Mouse (Mus musculus) CD8-positive naive resting alpha-beta T cell, adult 2 months (primary cell): ENCODE results near the gene Acap2.

ENCODE experiments used
- DNase-seq, 2 experiments: peaks; one replicate each; pipeline ENCODE4 v3.0.0; 2022; ENCODE audit warnings: low read depth in 2 of 2, low spot score in 2 of 2

Gene Acap2

GRCm38 (mm10) chr16:31205726-31206125 lies 4.7 kb upstream of the Acap2 start:
- no peak for DNase-seq

DNA sequence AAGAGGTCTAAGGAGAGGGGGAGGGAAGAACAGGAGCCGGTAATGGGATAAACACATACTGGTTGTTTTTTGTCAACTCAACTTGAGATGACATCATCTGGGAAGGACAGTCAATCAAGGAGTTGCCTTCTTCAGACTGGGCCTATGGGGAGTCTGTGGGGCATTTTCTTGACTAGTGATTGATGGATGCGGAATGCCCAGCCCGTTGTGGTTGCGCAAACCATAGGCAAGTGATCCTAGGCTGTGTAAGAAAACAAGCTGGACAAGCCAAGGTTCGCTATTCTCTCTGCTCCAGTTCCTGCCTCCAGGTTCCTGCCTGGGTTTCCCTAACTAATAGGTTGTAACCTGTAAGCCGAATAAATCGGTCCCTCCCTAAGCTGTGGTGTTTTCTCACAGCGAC lies 4.1 kb upstream of the Acap2 start:
- no peak for DNase-seq

DNA sequence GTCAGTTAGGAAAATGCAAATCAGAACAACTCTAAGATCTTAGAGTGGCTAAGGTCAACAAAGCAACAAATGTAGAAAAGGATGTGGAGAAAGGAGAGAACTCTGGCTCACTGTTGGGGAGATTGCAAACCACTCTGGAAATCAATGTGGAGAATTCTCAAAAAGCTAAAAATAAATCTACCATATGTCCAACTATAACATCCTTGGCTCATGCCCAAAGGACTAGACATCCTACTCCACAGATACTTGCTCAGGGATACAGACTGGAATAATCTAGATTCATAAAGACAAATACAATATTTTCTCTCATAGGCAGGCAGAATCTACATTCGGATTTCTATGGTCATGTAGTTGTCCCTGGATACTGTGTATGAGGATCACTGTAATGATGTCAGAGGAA lies 3.2 kb upstream of the Acap2 start:
- DNase-seq, result no peak

- DNase-seq, result no peak
Measured at GRCm38 (mm10) chr16:31201704-31202103, 659 bp upstream of the Acap2 start.

GRCm38 (mm10) chr16:31199926-31200789 lies 887 bp downstream of the Acap2 start:
- DNase-seq, result peak; percentile 23 to 27

DNA sequence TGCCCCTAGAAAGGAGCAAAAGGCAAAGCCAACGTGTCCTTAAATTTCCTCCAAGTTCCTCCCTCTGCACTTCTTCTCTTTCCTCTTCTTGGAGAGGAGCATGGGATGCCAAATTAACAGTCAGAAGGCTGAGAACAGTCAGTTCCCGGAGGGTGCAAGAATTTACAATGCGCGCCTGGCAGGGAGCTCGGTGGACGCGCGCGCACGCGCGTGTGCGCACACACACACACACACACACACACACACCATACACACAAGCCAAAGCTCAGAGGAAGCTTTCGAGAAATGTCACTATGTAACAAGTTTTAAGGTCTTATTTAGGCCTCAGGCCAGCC lies 1.5 kb downstream of the Acap2 start:
- DNase-seq, result no peak

DNA sequence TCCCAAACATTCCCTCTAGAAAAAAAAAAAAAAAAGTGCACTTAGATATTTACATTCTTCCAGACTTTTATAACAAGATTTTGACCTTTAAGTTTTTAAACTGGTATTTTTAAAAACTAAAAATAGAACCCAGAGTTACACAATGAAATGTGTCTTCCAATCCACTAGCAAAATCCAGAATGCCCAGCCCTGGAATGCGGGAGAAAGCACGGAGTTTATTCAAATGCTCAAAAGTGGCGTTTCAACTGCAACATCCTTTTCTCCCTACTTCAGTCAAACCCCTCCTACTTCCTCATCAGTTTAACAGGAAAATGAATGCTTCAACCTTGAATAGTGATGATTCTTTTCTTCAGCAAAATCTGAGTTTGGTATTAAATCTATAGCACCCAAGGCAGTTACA lies 4.1 kb downstream of the Acap2 start:
- DNase-seq, result no peak

DNA sequence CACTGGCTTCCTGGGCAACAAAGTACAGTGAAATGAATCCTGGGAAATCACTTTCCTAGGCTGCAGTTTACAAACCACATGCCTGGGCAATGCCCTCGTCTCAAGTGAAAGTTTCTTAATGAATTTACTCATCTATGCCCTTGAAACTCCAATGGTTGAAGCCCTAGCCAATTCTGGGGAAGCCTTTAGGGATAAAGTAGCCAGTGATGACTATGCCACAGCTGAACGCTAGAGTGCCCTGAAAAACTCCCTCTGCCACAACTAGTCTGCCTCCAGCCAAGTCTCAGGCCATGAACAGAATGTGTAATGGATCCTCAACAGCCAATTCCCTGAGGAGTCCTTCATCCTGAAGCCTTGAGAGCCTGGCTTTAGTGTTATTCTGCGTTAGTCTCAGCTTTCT lies 8.5 kb downstream of the Acap2 start:
- DNase-seq, result no peak

GRCm38 (mm10) chr16:31191818-31192217 lies 9.2 kb downstream of the Acap2 start:
- DNase-seq, result peak; percentile 51 to 63

DNA sequence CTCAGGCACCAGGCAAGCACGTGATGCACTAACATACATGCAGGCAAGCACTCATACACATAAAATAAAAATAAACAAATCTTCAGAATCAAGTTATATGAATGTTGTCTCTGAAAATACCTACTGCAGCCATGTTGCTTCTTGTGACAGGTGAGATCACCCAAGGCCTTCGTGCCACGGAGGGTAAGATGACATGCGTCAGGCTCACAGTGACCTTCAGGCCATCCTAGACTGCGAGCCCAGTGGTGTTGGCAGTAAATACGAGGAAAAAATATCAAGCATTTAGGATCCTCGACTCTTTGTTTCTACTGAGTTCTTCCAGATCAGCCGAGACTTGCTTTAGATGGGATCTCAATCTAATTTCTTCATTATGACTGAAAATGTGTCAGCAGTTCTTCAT lies 10.6 kb downstream of the Acap2 start:
- no peak for DNase-seq

GRCm38 (mm10) chr16:31189291-31189690 lies 11.8 kb downstream of the Acap2 start:
- DNase-seq, result no peak

- no peak for DNase-seq
Measured at GRCm38 (mm10) chr16:31188799-31189198, 12.2 kb downstream of the Acap2 start.

GRCm38 (mm10) chr16:31188270-31188669 lies 12.8 kb downstream of the Acap2 start:
- no peak for DNase-seq

- DNase-seq, result no peak
Measured at GRCm38 (mm10) chr16:31187192-31187591, 13.9 kb downstream of the Acap2 start.

DNA sequence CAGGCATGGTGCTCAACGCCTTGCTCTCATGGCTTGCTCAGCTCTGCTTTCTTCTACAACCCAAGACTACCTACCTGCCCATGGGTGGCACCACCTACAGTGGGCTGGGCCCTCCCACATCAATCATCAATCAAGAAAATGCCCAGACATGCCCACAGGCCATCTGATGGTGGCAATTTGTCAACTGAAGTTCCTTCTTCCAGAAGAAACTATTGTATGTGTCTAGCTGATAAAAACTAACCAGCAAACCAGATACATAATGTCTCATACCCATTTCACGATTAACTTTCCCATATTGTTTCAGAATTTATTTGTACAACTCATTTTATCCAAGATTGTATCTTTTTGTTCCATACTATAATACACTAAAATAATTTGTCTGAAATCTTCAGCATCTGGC lies 15.3 kb downstream of the Acap2 start:
- DNase-seq, result no peak

DNA sequence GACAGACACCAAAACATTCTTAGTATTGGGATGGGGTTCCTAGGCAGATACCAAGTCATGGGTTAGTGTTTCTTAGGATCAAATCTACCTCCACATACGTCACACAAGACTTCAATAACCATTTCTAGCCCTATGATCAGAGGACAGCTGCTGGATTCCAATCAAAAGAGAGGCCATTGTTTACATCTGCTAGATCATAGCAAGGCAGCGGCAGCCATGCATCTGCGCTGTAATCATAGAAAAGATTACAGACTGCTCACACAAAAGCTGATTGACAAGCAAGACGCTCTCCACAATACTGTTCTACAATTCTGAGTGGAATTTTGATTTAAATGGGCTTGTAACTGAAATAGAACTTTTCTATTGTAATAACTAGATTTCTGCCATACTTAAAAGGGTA lies 16.3 kb downstream of the Acap2 start:
- no peak for DNase-seq

GRCm38 (mm10) chr16:31182576-31182975 lies 18.5 kb downstream of the Acap2 start:
- DNase-seq, result no peak

DNA sequence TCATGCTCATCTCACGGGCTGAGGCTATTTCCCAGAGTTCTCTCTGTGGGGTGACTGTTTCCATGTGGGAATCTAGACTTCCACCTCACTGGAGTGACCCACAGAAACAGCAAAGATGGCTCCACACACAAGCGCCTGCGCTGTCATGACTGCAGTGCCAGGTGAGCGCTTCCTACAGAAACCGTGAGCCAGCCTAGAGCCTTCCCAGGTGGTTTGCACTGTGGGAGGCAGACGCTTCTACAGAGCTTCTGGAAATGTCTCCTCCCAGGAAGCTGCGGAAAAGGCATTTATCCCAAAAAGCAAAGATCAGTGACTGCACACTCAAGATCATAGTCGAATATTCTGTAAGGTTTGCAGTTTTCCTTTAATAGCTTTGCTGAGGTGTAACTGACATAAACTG lies 20.2 kb downstream of the Acap2 start:
- DNase-seq, result no peak

DNA sequence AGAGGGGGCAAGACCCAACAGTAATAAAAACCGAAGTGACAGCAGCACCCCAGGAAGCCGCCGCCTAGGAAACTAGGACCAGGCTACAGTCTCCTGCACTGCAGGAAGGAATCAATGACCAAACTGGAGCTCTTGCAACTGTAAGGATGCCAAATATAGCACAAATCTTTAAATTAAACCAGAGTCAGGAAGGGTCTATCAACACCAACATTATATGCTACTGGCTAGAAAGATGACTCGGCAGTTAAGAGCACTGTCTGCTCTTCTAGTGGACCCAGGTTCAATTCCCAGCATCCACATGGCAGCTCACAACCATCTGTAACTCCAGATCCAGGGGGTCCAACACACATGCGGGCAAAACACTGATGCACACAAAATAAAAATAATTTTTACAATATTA lies 21.7 kb downstream of the Acap2 start:
- no peak for DNase-seq

DNA sequence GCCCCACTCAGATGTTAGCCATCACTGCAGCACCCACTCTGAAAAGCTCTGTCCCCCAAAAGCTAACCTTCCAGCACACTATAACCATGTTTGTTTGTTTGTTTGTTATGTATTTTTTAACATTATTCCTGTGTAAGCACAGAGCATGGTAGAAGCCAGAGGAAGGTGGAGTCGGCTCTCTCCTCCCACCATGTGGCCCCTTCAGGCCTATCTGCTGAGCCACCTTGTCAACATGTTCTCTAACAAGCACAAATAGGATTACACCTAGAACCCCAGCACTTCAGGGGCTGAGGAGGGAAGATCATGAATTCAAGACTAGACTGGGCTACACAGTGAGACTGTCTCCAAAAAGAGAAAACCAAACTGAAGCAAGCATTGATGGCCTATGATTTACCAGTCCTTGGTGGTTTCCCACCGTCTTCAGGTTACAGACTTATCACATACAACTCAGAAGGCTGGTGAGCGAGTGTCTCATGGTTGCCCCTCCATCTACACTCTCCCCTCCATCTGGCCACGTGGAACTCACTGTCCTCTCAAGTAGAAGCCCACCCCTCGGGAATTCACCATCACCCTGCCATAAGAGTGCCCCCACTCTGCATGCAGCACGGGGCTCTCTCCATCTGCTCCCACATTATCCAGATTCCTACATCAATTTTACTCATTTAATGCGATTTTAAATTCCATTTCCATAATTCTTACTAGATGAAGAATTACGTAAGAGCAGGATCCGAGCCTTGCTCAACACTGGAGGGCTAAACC lies 26.0 kb downstream of the Acap2 start:
- no peak for DNase-seq

DNA sequence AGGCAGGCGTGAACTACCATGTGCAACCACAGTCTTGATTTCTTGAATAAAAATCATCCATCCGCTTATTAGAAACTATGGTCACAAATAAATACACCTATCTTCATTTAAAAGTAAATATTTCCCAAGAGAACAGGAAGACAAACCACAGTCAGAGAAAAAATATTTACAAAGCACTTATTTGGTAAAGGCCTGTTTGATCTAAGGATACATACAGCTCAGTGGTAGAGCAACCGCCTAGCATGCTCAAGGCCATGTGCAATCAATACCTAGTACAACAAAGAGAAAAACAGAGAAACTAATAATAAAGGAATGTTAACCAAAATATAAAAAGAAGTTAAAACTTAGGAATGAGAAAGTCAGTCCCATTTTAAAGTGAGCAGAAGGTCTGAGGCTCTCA lies 28.8 kb downstream of the Acap2 start:
- DNase-seq, result no peak

- DNase-seq, result no peak
Measured at GRCm38 (mm10) chr16:31171418-31171817, 29.6 kb downstream of the Acap2 start.

GRCm38 (mm10) chr16:31170297-31170696 lies 30.7 kb downstream of the Acap2 start:
- peak in 1 of 2 experiments; percentile 28 for DNase-seq
